Mouse (Mus musculus): ENCODE results near the gene Coro1b.

Gene Coro1b

DNA sequence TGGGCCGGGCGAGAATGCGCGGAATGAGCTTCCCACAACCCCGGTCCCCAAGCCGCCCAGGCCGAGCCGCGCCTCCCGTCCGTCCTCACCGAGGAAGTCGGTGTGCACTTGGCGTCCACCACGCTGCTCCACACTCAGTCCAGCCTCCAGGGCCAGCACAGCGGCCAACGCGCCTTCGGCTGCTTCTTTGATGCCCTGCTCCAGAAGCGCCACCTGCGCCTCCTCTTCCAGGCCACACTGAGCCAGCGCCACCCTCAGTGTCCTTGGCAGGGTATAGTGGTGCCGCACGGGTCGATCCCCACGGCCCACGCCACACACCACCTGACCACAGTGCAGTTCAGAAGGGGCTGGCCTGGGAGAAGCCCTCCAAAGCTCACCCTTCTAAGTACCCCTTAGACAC lies 21.4 kb downstream of the Coro1b start:
- no peaks in the 10 kb centered on the region; the same call in 1 of the 2 replicates for H3K36me3 ChIP-seq (ENCODE audit: control insufficient read depth, insufficient read depth, low read length, poor library complexity, severe bottlenecking)

DNA sequence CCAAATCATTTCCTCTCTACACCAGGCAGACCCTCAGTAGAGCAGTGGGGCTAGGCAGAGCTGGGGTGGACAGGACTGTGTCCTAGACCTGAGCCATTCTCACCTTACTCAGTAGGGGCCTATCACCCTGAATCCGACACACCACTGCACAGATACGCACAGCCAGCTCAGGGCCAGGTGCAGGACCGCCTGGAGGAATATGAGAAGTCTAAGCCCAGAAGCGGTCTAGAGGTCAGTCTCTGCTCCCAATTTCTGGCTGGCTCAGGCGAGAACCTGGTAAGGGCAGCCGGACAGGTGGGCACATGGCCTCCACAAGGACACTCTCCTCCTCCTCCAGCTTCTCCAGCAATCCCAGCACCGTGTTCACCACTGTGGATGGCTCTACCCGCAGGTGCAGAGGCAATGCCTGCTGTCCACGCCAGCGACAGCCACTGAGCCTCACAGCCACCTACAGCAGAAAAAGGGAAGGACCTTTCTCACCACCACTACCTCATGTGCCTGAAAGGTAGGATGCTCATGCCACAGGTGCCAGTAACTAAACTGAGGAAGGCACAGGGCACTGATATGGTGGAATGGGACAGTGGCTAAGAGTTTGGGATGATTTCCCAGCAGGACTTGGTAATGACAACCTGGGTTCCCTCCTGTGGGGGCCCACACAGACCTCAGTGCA lies 22.4 kb downstream of the Coro1b start:
- peak; percentile 52 for DNase-seq (ENCODE audit: low read depth, low spot score)
- peaks cover 3% of the 10 kb centered on the region for H3K36me3 ChIP-seq (ENCODE audit: control insufficient read depth, insufficient read depth, low read length, poor library complexity, severe bottlenecking)
- no peaks in the 10 kb centered on the region for H3K27me3 ChIP-seq (ENCODE audit: control insufficient read depth, insufficient read depth, low read length, poor library complexity, severe bottlenecking)

More for the DNA sequence above, 21.4 kb downstream of the Coro1b start:
- H3K27me3 ChIP-seq (ENCODE audit: control insufficient read depth, insufficient read depth, low read length, poor library complexity, severe bottlenecking) = no peaks in the 10 kb centered on the region
- DNase-seq (ENCODE audit: low read depth, low spot score) = no peak

GRCm38 (mm10) chr19:4171393-4172290 lies 23.2 kb downstream of the Coro1b start:
- Histone ChIP-seq H3K27me3 (ENCODE audit: control insufficient read depth, insufficient read depth, low read length, poor library complexity, severe bottlenecking) (no peaks in the 10 kb centered on the region), H3K36me3 (ENCODE audit: control insufficient read depth, insufficient read depth, low read length, poor library complexity, severe bottlenecking) (peaks cover 4% of the 10 kb centered on the region)
- peak; percentile 58 for DNase-seq (ENCODE audit: low read depth, low spot score)

- no peak for DNase-seq (ENCODE audit: low read depth, low spot score)
- H3K27me3 ChIP-seq (ENCODE audit: control insufficient read depth, insufficient read depth, low read length, poor library complexity, severe bottlenecking) = no peaks in the 10 kb centered on the region
- peaks cover 8% of the 10 kb centered on the region for H3K36me3 ChIP-seq (ENCODE audit: control insufficient read depth, insufficient read depth, low read length, poor library complexity, severe bottlenecking)
These were observed 24.5 kb downstream of the Coro1b start for GRCm38 (mm10) chr19:4172925-4173324.

DNA sequence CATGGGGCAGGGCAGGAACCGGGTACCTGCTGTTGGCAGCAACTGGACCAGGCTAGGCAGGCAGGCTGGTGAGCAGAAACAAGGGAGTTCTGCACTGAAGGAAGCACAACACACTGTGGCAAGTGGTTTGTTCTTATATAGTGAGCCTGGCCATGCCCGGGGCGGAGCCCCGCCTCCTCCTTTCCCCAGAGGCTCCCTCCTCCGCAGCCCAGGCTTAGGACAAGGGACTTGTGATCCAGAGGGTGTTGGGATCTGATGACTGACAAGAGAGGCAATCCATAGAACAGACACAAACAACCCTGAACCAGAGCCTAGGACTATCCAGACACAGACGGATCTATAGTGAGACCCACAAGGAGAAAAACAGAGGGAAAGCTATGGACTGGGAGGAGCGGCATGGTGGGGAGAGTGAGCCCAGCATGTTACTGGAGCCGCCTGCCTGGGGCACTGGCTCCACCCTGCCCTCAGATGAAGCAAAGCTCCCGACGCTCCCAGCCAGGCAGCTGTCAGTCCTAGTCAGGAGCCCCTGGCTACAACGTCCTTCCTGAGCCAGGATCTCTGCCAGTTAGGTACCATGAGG lies 27.0 kb downstream of the Coro1b start, which contains the start of gene Carns1:
Gene Carns1, minus strand, starts transcription at position 112 of the 580 bp plus-strand sequence.
- no peak for DNase-seq (ENCODE audit: low read depth, low spot score)

DNA sequence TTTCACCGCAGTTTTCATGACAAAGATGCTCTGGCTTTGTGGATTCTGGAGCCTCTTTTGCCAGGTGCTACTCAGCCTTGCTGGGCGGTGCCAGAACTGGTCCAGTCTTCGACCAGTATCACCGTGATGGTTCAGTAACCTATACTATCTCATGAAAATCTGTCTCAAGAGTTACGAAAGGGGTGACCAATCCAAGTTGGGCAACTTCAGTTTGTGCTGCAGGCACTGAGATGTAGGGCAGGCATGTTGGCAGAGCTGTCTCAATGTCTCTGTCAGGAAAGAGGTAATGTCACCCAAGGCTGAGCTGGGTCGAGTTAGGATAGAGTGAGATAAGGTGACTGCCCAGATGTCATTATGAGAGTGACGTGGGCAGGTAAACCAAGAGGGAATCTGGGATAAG lies 32.0 kb downstream of the Coro1b start:
- H3K36me3 ChIP-seq (ENCODE audit: control insufficient read depth, insufficient read depth, low read length, poor library complexity, severe bottlenecking) = peaks cover 34% of the 10 kb centered on the region
- DNase-seq (ENCODE audit: low read depth, low spot score) = no peak
- no peaks in the 10 kb centered on the region for H3K27me3 ChIP-seq (ENCODE audit: control insufficient read depth, insufficient read depth, low read length, poor library complexity, severe bottlenecking)

More for the DNA sequence above, 27.0 kb downstream of the Coro1b start, which contains the start of gene Carns1:
- Histone ChIP-seq H3K27me3 (ENCODE audit: control insufficient read depth, insufficient read depth, low read length, poor library complexity, severe bottlenecking) (no peaks in the 10 kb centered on the region), H3K36me3 (ENCODE audit: control insufficient read depth, insufficient read depth, low read length, poor library complexity, severe bottlenecking) (peaks cover 13% of the 10 kb centered on the region)

GRCm38 (mm10) chr19:4181892-4182291 lies 33.5 kb downstream of the Coro1b start:
- Histone ChIP-seq H3K36me3 (ENCODE audit: control insufficient read depth, insufficient read depth, low read length, poor library complexity, severe bottlenecking) (peaks cover 36% of the 10 kb centered on the region), H3K27me3 (ENCODE audit: control insufficient read depth, insufficient read depth, low read length, poor library complexity, severe bottlenecking) (no peaks in the 10 kb centered on the region)
- peak; percentile 91 for DNase-seq (ENCODE audit: low read depth, low spot score)

GRCm38 (mm10) chr19:4183689-4184088 lies 35.3 kb downstream of the Coro1b start:
- H3K36me3 ChIP-seq (ENCODE audit: control insufficient read depth, insufficient read depth, low read length, poor library complexity, severe bottlenecking) = peaks cover 39% of the 10 kb centered on the region
- H3K27me3 ChIP-seq (ENCODE audit: control insufficient read depth, insufficient read depth, low read length, poor library complexity, severe bottlenecking) = no peaks in the 10 kb centered on the region
- DNase-seq (ENCODE audit: low read depth, low spot score) = no peak

- Histone ChIP-seq H3K27me3 (ENCODE audit: control insufficient read depth, insufficient read depth, low read length, poor library complexity, severe bottlenecking) (no peaks in the 10 kb centered on the region), H3K36me3 (ENCODE audit: control insufficient read depth, insufficient read depth, low read length, poor library complexity, severe bottlenecking) (peaks cover 42% of the 10 kb centered on the region)
- peak; percentile 78 for DNase-seq (ENCODE audit: low read depth, low spot score)
These were observed 36.9 kb downstream of the Coro1b start for GRCm38 (mm10) chr19:4184976-4185975.

GRCm38 (mm10) chr19:4187303-4187702 lies 38.9 kb downstream of the Coro1b start:
- DNase-seq (ENCODE audit: low read depth, low spot score) = no peak
- H3K27me3 ChIP-seq (ENCODE audit: control insufficient read depth, insufficient read depth, low read length, poor library complexity, severe bottlenecking) = no peaks in the 10 kb centered on the region
- peaks cover 41% of the 10 kb centered on the region for H3K36me3 ChIP-seq (ENCODE audit: control insufficient read depth, insufficient read depth, low read length, poor library complexity, severe bottlenecking)

DNA sequence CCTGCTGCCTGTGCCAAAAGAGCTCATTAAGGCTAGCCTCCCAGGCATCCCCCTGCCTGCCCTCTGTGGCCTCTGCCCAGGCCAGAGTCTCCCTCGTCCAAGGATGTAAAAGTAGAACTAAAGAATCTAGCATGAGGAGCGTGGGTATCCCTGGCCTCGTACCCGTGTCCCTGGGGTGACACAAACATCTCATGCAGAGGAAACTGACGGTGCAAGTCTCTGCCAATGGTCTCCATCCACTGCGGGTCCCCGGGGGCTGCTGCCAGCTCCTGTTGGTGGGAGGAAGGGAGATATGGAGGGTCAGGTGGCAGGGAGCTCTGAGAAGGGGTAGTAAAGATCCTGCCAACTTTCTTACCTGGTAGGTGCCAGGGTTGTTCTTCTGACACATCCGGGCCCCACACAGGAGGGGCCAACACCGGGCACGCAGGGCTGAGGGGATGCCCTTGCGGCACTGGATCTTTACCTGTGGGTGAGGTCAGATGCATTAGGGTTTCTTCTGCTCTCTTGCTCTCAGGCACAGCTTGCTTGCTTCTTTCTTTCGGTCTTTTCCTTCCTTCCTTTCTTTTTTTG lies 40.7 kb downstream of the Coro1b start:
- Histone ChIP-seq H3K27me3 (ENCODE audit: control insufficient read depth, insufficient read depth, low read length, poor library complexity, severe bottlenecking) (no peaks in the 10 kb centered on the region), H3K36me3 (ENCODE audit: control insufficient read depth, insufficient read depth, low read length, poor library complexity, severe bottlenecking) (peaks cover 32% of the 10 kb centered on the region)
- DNase-seq (ENCODE audit: low read depth, low spot score) = no peak

GRCm38 (mm10) chr19:4190831-4191334 lies 42.5 kb downstream of the Coro1b start, which contains the start of gene Tbc1d10c:
TSS of gene Tbc1d10c (minus strand) at chr19:4191284.
- no peaks in the 10 kb centered on the region for H3K27me3 ChIP-seq (ENCODE audit: control insufficient read depth, insufficient read depth, low read length, poor library complexity, severe bottlenecking)
- peak; percentile 90 for DNase-seq (ENCODE audit: low read depth, low spot score)
- peaks cover 33% of the 10 kb centered on the region for H3K36me3 ChIP-seq (ENCODE audit: control insufficient read depth, insufficient read depth, low read length, poor library complexity, severe bottlenecking)

GRCm38 (mm10) chr19:4191528-4192250 lies 43.3 kb downstream of the Coro1b start, which contains the start of gene Ppp1ca:
TSS of gene Ppp1ca (plus strand) at chr19:4192065.
- H3K27me3 ChIP-seq (ENCODE audit: control insufficient read depth, insufficient read depth, low read length, poor library complexity, severe bottlenecking) = no peaks in the 10 kb centered on the region
- DNase-seq (ENCODE audit: low read depth, low spot score) = peak; percentile 97
- peaks cover 33% of the 10 kb centered on the region for H3K36me3 ChIP-seq (ENCODE audit: control insufficient read depth, insufficient read depth, low read length, poor library complexity, severe bottlenecking)

Data from splenic B cell, adult 2 months (primary cell).